Mouse (Mus musculus): Measurements from ENCODE around the gene Ube2q1. TPM values are rescaled to one million over a fixed set of nuclear protein-coding genes. Genes with fewer than 3 reads are reported as not detected.
A peak's percentile ranks its signal among the peaks of the same experiment; 100 is the strongest.

Gene Ube2q1
- 10 to 100 TPM; 76.2 to 79.4 TPM for total RNA-seq (2021)

GRCm38 (mm10) chr3:89772968-89773709, at the start of gene Ube2q1:
Gene Ube2q1, plus strand, starts transcription at chr3:89773616.
- intact Hi-C loops (cut with DNase I): loop anchor here (5.0 to 10.0 kb wide), 3 partner anchors 41 to 428 kb away; partner anchors contain the start of gene Adam15
- DNase-seq (ENCODE audit: extremely low spot score in 1 of 2, low spot score in 2 of 2): peak; percentile 98 to 99

GRCm38 (mm10) chr3:89727028-89727427, 46.4 kb upstream of the Ube2q1 start:
- intact Hi-C loops (cut with DNase I): no loop called here
- DNase-seq (ENCODE audit: extremely low spot score in 1 of 2, low spot score in 2 of 2): peak in 1 of 2 experiments; percentile 64

GRCm38 (mm10) chr3:89728848-89729247, 44.6 kb upstream of the Ube2q1 start:
- intact Hi-C loops (cut with DNase I): no loop called here
- DNase-seq (ENCODE audit: extremely low spot score in 1 of 2, low spot score in 2 of 2): no peak

- intact Hi-C loops (cut with DNase I): loop anchor here (5.0 kb wide), 1 partner anchor 42 kb away; the partner anchor contains the start of gene Ube2q1
- peak; percentile 29 to 90 for DNase-seq (ENCODE audit: extremely low spot score in 1 of 2, low spot score in 2 of 2)
Measured at GRCm38 (mm10) chr3:89730350-89731331, 42.8 kb upstream of the Ube2q1 start.

GRCm38 (mm10) chr3:89732091-89732490, 41.3 kb upstream of the Ube2q1 start:
- DNase-seq (ENCODE audit: extremely low spot score in 1 of 2, low spot score in 2 of 2): no peak
- intact Hi-C loops (cut with DNase I): loop anchor here (5.0 kb wide), 1 partner anchor 40 kb away; the partner anchor contains the start of gene Ube2q1

- intact Hi-C loops (cut with DNase I): no loop called here
- DNase-seq (ENCODE audit: extremely low spot score in 1 of 2, low spot score in 2 of 2): no peak
Measured at GRCm38 (mm10) chr3:89738509-89738908, 34.9 kb upstream of the Ube2q1 start.

- intact Hi-C loops (cut with DNase I): no loop called here
- peak in 1 of 2 experiments; percentile 56 for DNase-seq (ENCODE audit: extremely low spot score in 1 of 2, low spot score in 2 of 2)
Measured at GRCm38 (mm10) chr3:89752307-89752706, 21.1 kb upstream of the Ube2q1 start.

GRCm38 (mm10) chr3:89755283-89755682, 18.1 kb upstream of the Ube2q1 start:
- intact Hi-C loops (cut with DNase I): no loop called here
- no peak for DNase-seq (ENCODE audit: extremely low spot score in 1 of 2, low spot score in 2 of 2)

GRCm38 (mm10) chr3:89757851-89758250, 15.6 kb upstream of the Ube2q1 start:
- intact Hi-C loops (cut with DNase I): no loop called here
- no peak for DNase-seq (ENCODE audit: extremely low spot score in 1 of 2, low spot score in 2 of 2)

- DNase-seq (ENCODE audit: extremely low spot score in 1 of 2, low spot score in 2 of 2): no peak
- intact Hi-C loops (cut with DNase I): no loop called here
Measured at GRCm38 (mm10) chr3:89759786-89760185, 13.6 kb upstream of the Ube2q1 start.

GRCm38 (mm10) chr3:89764119-89764724, 9.2 kb upstream of the Ube2q1 start, which contains the start of gene Chrnb2:
Gene Chrnb2, minus strand, starts transcription at chr3:89764632.
- intact Hi-C loops (cut with DNase I): no loop called here
- DNase-seq (ENCODE audit: extremely low spot score in 1 of 2, low spot score in 2 of 2): peak; percentile 46 to 86

GRCm38 (mm10) chr3:89769584-89769983, 3.8 kb upstream of the Ube2q1 start:
- no peak for DNase-seq (ENCODE audit: extremely low spot score in 1 of 2, low spot score in 2 of 2)
- intact Hi-C loops (cut with DNase I): no loop called here

- intact Hi-C loops (cut with DNase I): loop anchor here (5.0 to 10.0 kb wide), 3 partner anchors 38 to 426 kb away; partner anchors contain the start of gene Adam15
- DNase-seq (ENCODE audit: extremely low spot score in 1 of 2, low spot score in 2 of 2): no peak
Measured at GRCm38 (mm10) chr3:89770425-89771002, 2.9 kb upstream of the Ube2q1 start.

- intact Hi-C loops (cut with DNase I): loop anchor here (5.0 to 10.0 kb wide), 3 partner anchors 40 to 428 kb away; partner anchors contain the start of gene Adam15
- peak; percentile 81 for DNase-seq (ENCODE audit: extremely low spot score in 1 of 2, low spot score in 2 of 2)
Measured at GRCm38 (mm10) chr3:89772588-89772967, 838 bp upstream of the Ube2q1 start.

GRCm38 (mm10) chr3:89773740-89774211, 360 bp downstream of the Ube2q1 start:
- intact Hi-C loops (cut with DNase I): loop anchor here (5.0 to 10.0 kb wide), 3 partner anchors 41 to 429 kb away; partner anchors contain the start of gene Adam15
- DNase-seq (ENCODE audit: extremely low spot score in 1 of 2, low spot score in 2 of 2): peak in 1 of 2 experiments; percentile 70

- intact Hi-C loops (cut with DNase I): loop anchor here (5.0 to 10.0 kb wide), 3 partner anchors 42 to 430 kb away; partner anchors contain the start of gene Adam15
- DNase-seq (ENCODE audit: extremely low spot score in 1 of 2, low spot score in 2 of 2): peak in 1 of 2 experiments; percentile 15
Measured at GRCm38 (mm10) chr3:89774236-89774960, 982 bp downstream of the Ube2q1 start.

GRCm38 (mm10) chr3:89776001-89776400, 2.6 kb downstream of the Ube2q1 start:
- intact Hi-C loops (cut with DNase I): loop anchor here (10.0 kb wide), 1 partner anchor 431 kb away; the partner anchor contains the start of gene Adam15
- no peak for DNase-seq (ENCODE audit: extremely low spot score in 1 of 2, low spot score in 2 of 2)
